Mouse (Mus musculus) C2C12 (cell line): Measurements from ENCODE around the gene Ifi202b.
"Not testable (repeated sequence)": the region's sequence is repeated elsewhere in the genome, so short reads cannot be mapped to it uniquely, and the experiment has no call there.

Source experiments
- CTCF ChIP-seq: IDR thresholded peaks from one replicate; pipeline ENCODE4 v1.5.1; 2011; ENCODE audit not compliant: control insufficient read depth, insufficient read depth, insufficient read length
- MAX ChIP-seq: IDR thresholded peaks from one replicate; pipeline ENCODE4 v1.6.1; 2011; ENCODE audit warnings: mild to moderate bottlenecking, control low read depth
- USF1 ChIP-seq: IDR thresholded peaks from one replicate; pipeline ENCODE4 v1.6.1; 2011; ENCODE audit warnings: low read depth, mild to moderate bottlenecking, control low read depth, moderate library complexity

- not testable (repeated sequence) for TF ChIP-seq CTCF, MAX, USF1
Observed at GRCm38 (mm10) chr1:173959998-173960397, 22.5 kb downstream of the Ifi202b start.
